Mouse (Mus musculus) embryonic fibroblast, embryonic 13.5 days (primary cell): ENCODE measurements at regions not wholly inside any gene's neighbourhood (a gene's known extent, or its start where the extent isn't known, plus 50 kb on each side); places are given as distances from the start of the nearest gene placed in this dataset.

ENCODE experiments used
- CTCF ChIP-seq: IDR thresholded peaks from 2 replicates; pipeline ENCODE4 v1.5.1; 2011; ENCODE audit warnings: mild to moderate bottlenecking, control low read depth, low read length, moderate library complexity, borderline replicate concordance; ENCODE audit not compliant: insufficient read depth
- POLR2A ChIP-seq: IDR thresholded peaks from 2 replicates; pipeline ENCODE4 v1.6.1; 2011; ENCODE audit warnings: low read depth, mild to moderate bottlenecking, control low read depth, low read length, moderate library complexity

DNA sequence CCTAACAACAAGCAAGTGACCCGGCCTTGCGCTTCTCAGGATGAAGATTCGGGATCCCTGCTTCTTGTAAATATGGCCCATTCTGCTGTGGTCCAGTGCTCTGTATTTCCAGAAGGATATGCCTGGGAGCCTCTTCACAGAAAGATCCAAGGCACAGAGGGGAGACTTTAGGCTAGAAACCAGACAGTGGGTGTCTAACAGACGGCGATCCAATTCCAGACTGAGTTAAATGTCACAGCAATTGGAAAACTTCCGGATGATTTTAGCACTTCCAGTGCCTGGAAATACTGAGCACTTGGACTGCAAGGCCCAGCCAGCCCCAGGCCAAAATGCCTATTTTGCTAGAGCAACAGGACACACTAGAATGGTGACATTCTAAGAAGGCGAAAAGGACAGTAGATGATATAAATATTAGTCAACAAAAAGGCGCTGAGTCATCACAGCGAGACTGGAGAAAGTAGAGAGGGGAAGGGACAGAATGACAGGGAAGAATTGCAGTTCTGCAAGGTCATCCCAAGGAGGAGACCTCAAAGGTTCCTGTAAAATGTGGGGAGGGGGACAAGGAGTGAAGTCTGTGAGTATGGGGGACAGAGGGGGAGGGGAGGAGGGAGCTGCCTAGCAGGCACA lies 111.7 kb upstream of the Msx2 start:
- no peak for TF ChIP-seq CTCF
- TF ChIP-seq POLR2A = no peak
